Mouse (Mus musculus): ENCODE data around the gene Rtkn. TPM values are rescaled to one million over a fixed set of nuclear protein-coding genes. Genes with fewer than 3 reads are reported as not detected.

Gene Rtkn
- 42.1 TPM for polyA plus RNA-seq (2012; fragmentation: generic; extraction: Trizol)
- long read RNA-seq, experiment 1, transcript Rtkn-201 (12 exons, 2,191 nt) = major isoform, 16 of 49 reads
- long read RNA-seq, experiment 1, transcript Rtkn-202 (12 exons, 3,080 nt) = minor isoform, 11 of 49 reads
- long read RNA-seq, experiment 1, partial matches to known transcripts = 4 of 49 reads
- long read RNA-seq, experiment 1, other reads (novel, unspliced or antisense) = 14 of 49 reads
- long read RNA-seq, experiment 2, transcript Rtkn-202 (12 exons, 3,080 nt) = minor isoform, 116 of 300 reads
- long read RNA-seq, experiment 2, transcript Rtkn-201 (12 exons, 2,191 nt) = major isoform, 123 of 300 reads
- long read RNA-seq, experiment 2, transcript Rtkn-203 (13 exons, 2,597 nt) = minor isoform, 15 of 300 reads
- long read RNA-seq, experiment 2, partial matches to known transcripts = 9 of 300 reads
- long read RNA-seq, experiment 2, other reads (novel, unspliced or antisense) = 37 of 300 reads

DNA sequence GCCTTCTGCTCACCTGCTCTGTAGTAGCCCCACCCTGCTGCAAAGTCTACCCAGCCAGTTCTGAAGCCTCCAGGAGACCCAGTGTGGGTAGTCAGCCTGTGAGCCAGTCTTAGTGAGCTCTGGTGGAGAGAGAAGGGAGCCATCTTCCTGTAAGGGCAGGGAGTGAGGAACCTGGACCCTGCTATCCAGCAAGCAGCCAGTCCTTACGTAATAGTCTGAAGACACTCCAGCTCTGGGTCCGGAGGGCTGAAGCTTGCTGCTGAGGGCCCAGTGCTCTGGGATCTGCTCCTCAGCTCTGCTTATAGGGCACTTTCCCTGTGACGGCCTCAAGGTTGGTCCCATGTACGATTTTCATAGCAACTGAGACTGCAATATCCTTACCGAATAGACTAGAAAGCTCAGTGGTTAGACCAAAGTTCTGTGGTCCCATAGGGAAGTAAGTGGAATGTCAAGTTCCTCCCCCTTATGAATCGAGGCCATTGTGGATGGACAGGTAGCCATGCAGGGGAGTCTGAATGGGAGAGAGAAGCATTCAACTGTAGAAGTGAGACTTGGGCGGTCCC lies at the start of gene Rtkn:
Gene Rtkn, plus strand, starts transcription at position 513 of the 563 bp plus-strand sequence.
- Histone ChIP-seq H3K36me3 (ENCODE audit: control insufficient read depth, insufficient read depth) (peaks cover 10% of the 10 kb centered on the region), H3ac (ENCODE audit: control insufficient read depth, insufficient read length, low read depth) (peak within 1 kb of the TSS; percentile 84), H3K27me3 (ENCODE audit: control insufficient read depth, insufficient read depth, insufficient read length) (no peaks in the 10 kb centered on the region), H3K79me3 (ENCODE audit: low read depth) (peaks cover 29% of the 10 kb centered on the region), H3K79me2 (ENCODE audit: control insufficient read depth, insufficient read depth) (peaks cover 46% of the 10 kb centered on the region), H3K4me3 (ENCODE audit: insufficient read depth, poor library complexity, severe bottlenecking) (peak within 1 kb of the TSS; percentile 64)
- TF ChIP-seq MAX (IDR thresholded peaks at IDR 0.05) (no peak), MYOG (IDR thresholded peaks at IDR 0.05; ENCODE audit: control insufficient read depth, extremely low read depth, insufficient read length) (no peak), CTCF (IDR thresholded peaks at IDR 0.05; ENCODE audit: control insufficient read depth, insufficient read depth, insufficient read length) (no peak), CEBPB (IDR thresholded peaks at IDR 0.05; ENCODE audit: low read depth) (no peak), MYOD1 (IDR thresholded peaks at IDR 0.05; ENCODE audit: control insufficient read depth, insufficient read length, low read depth) (no peak), USF1 (IDR thresholded peaks at IDR 0.05; ENCODE audit: low read depth) (no peak), FOSL1 (IDR thresholded peaks at IDR 0.05; ENCODE audit: insufficient read depth, low read length, poor library complexity, severe bottlenecking) (no peak)

DNA sequence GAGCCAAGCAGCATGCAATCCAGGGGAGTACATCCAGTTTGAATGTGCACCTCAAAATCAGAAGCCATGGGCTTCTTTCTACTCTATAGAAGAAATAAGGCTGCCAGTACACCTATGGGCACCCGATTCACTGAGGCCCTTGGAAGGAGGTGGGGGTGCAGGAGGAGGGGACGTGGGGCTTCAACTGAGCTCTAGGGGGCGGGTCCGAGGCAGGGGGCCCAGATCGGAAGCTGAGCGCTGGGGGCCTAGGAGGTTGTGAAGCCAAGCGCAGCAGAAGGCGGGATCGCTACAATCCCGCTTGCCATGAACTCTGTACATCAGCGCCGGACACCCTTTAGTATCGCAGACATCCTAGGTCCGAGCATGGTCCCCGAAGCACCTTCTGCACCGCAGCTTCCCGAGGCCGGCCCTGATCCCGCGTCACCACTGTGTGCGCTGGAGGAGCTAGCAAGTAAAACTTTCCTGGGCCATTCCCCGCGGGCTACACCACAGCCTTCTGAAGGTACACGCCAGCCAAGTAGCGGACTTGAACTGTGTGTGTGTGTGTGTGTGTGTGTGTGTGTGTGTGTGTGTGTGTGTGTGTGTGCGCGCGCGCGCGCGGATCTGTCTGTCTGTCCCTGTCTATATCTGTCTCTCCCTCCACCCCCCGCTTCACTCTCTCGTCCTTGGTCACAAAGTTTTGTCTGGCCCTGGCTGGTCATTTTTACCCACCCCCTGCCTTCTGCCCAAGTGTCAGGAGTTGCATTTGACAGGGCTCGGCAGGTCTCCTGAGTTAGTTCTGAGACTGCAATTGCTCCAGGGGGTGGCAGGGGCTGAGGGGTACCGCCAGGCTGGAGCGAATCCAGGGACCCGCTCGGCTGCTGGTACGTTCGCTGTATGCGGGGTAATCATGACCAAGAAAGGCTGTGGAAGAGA lies 48.9 kb upstream of the Rtkn start, which contains the start of gene Lbx2:
Gene Lbx2, plus strand, starts transcription at position 247 of the 915 bp plus-strand sequence.
- Histone ChIP-seq H3K79me2 (ENCODE audit: control insufficient read depth, insufficient read depth) (no peaks in the 10 kb centered on the region), H3K4me3 (ENCODE audit: insufficient read depth, poor library complexity, severe bottlenecking) (no peak within 1 kb of the TSS), H3ac (ENCODE audit: control insufficient read depth, insufficient read length, low read depth) (no peak within 1 kb of the TSS), H3K36me3 (ENCODE audit: control insufficient read depth, insufficient read depth) (no peaks in the 10 kb centered on the region), H3K27me3 (ENCODE audit: control insufficient read depth, insufficient read depth, insufficient read length) (peaks cover 48% of the 10 kb centered on the region), H3K79me3 (ENCODE audit: low read depth) (no peaks in the 10 kb centered on the region)
- no peak for TF ChIP-seq USF1 (IDR thresholded peaks at IDR 0.05; ENCODE audit: low read depth)
- TF ChIP-seq MAX (IDR thresholded peaks at IDR 0.05) = no peak
- no peak for TF ChIP-seq MYOG (IDR thresholded peaks at IDR 0.05; ENCODE audit: control insufficient read depth, extremely low read depth, insufficient read length)
- no peak for TF ChIP-seq FOSL1 (IDR thresholded peaks at IDR 0.05; ENCODE audit: insufficient read depth, low read length, poor library complexity, severe bottlenecking)
- no peak for TF ChIP-seq MYOD1 (IDR thresholded peaks at IDR 0.05; ENCODE audit: control insufficient read depth, insufficient read length, low read depth)
- no peak for TF ChIP-seq CEBPB (IDR thresholded peaks at IDR 0.05; ENCODE audit: low read depth)
- TF ChIP-seq CTCF (IDR thresholded peaks at IDR 0.05; ENCODE audit: control insufficient read depth, insufficient read depth, insufficient read length) = no peak

DNA sequence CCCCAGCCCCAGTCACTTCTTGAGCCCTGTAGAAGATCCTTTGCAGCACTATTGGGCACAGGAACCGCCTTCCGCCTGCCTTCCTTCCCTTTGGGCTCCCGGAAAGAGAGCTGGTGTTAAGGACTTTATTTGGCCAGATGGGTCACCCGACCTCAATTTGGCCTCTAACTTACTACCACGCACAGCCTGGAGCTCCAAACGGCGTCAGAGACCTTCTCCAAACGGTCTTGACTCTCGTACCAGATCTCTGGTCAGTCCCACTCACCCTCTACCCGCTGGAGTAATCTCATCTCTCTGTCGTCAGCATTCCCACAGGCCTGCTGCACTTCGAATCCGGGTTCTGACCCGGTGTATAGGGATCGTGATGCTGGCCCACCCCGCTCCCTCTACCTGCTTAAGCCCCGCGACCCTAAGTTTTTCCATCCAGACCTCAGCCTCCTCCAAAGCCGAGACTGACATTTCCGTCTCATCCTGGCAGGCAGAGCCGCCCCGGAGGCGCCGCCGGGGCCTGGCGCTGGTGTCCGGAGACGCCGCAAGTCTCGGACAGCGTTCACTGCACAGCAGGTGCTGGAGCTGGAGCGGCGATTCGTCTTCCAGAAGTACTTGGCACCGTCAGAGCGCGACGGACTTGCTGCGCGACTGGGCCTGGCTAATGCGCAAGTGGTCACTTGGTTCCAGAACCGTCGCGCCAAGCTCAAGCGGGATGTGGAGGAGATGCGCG lies 47.9 kb upstream of the Rtkn start:
- Histone ChIP-seq H3K4me3 (ENCODE audit: insufficient read depth, poor library complexity, severe bottlenecking) (no peak overlapping the region), H3K27me3 (ENCODE audit: control insufficient read depth, insufficient read depth, insufficient read length) (peaks cover 48% of the 10 kb centered on the region)

DNA sequence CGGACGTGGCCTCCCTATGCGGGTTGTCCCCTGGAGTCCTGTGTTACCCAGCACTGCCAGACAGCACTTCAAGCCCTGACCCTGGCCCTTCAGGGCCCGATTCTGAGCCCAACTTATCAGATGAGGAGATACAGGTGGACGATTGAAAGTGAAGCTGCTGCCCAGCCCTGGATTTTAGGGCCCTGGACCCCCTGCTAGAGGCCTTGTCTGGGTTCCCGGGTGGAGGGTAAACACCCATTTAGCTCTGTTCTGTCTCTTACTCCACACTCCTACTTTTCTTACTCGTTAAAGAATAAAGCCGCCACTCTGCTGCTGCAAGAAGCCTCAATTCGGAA lies 47.4 kb upstream of the Rtkn start:
- H3K4me3 ChIP-seq (ENCODE audit: insufficient read depth, poor library complexity, severe bottlenecking) = no peak overlapping the region
- no peak for TF ChIP-seq CEBPB (IDR thresholded peaks at IDR 0.05; ENCODE audit: low read depth)
- TF ChIP-seq MYOG (IDR thresholded peaks at IDR 0.05; ENCODE audit: control insufficient read depth, extremely low read depth, insufficient read length) = no peak
- TF ChIP-seq MAX (IDR thresholded peaks at IDR 0.05) = no peak
- TF ChIP-seq CTCF (IDR thresholded peaks at IDR 0.05; ENCODE audit: control insufficient read depth, insufficient read depth, insufficient read length) = no peak
- TF ChIP-seq USF1 (IDR thresholded peaks at IDR 0.05; ENCODE audit: low read depth) = no peak
- TF ChIP-seq FOSL1 (IDR thresholded peaks at IDR 0.05; ENCODE audit: insufficient read depth, low read length, poor library complexity, severe bottlenecking) = no peak
- no peak for TF ChIP-seq MYOD1 (IDR thresholded peaks at IDR 0.05; ENCODE audit: control insufficient read depth, insufficient read length, low read depth)
- no peaks in the 10 kb centered on the region for H3K79me2 ChIP-seq (ENCODE audit: control insufficient read depth, insufficient read depth)
- no peaks in the 10 kb centered on the region for H3K36me3 ChIP-seq (ENCODE audit: control insufficient read depth, insufficient read depth)
- H3ac ChIP-seq (ENCODE audit: control insufficient read depth, insufficient read length, low read depth) = no peak overlapping the region
- peaks cover 52% of the 10 kb centered on the region for H3K27me3 ChIP-seq (ENCODE audit: control insufficient read depth, insufficient read depth, insufficient read length)
- no peaks in the 10 kb centered on the region for H3K79me3 ChIP-seq (ENCODE audit: low read depth)

More for the DNA sequence above, 47.9 kb upstream of the Rtkn start:
- Histone ChIP-seq H3ac (ENCODE audit: control insufficient read depth, insufficient read length, low read depth) (no peak overlapping the region), H3K79me3 (ENCODE audit: low read depth) (no peaks in the 10 kb centered on the region), H3K36me3 (ENCODE audit: control insufficient read depth, insufficient read depth) (no peaks in the 10 kb centered on the region), H3K79me2 (ENCODE audit: control insufficient read depth, insufficient read depth) (no peaks in the 10 kb centered on the region)
- TF ChIP-seq MYOD1 (IDR thresholded peaks at IDR 0.05; ENCODE audit: control insufficient read depth, insufficient read length, low read depth) = no peak
